Mouse (Mus musculus): ENCODE results near the gene Dnpep.
A peak's percentile ranks its signal among the peaks of the same experiment; 100 is the strongest.

Dnpep gene

DNA sequence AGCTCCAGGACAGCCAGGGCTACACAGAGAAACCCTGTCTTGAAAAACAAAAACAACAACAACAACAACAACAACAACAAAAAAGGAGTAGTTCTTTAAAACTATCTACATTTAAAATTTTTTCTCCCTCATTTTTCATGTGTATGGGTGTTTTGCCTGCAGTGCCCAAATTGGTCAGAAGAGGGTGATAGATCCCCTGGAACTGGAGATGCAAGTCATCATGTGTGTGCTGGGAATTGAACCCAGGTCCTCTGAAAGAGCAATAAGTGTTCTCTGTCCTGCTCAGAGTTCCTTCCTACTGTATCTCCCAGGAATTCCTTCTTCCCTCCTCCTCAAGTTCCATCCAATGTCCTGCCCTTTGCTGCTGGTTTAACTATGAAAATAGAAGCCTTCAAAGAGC is 9.7 kb upstream of the Dnpep start:
- no peak for DNase-seq (ENCODE audit: low spot score)

DNA sequence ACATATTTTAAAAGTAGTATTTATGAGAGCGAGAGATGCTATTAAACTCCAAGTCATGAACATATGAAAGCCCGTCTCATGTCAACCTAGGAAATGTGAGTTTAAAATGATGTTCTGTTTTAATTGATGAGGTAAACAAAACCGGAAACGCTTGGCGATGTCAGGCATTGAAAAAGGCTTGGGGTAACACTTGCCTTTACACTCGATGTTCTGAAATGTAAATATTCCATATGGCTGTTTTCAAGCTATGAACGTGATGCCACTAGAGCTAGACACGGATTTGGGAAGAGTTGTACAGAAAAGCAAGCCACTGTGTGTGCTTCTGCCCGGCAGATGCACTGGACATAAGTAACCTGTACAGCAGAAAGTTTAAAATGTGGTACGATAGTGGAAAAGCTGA is 1.4 kb upstream of the Dnpep start:
- DNase-seq (ENCODE audit: low spot score), result no peak

DNA sequence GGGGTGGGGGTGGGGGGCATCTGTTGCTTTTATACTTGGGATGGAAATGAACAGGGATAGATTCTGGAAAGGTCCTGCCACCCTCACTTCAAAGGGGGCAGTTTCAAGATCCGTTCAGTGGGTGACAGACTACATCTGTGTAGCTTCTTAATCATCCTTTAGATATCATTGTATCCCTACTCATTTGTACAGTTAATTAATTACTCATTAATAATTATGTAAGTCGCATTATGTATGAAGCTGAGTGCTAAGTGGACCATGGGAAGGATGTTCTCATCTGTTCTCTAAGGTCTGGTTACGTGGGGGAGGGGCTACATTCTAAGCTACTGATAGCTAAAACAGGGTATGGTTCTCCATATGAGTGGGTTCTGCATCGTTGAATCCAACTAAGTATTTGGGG is 946 bp upstream of the Dnpep start:
- no peak for DNase-seq (ENCODE audit: low spot score)

DNA sequence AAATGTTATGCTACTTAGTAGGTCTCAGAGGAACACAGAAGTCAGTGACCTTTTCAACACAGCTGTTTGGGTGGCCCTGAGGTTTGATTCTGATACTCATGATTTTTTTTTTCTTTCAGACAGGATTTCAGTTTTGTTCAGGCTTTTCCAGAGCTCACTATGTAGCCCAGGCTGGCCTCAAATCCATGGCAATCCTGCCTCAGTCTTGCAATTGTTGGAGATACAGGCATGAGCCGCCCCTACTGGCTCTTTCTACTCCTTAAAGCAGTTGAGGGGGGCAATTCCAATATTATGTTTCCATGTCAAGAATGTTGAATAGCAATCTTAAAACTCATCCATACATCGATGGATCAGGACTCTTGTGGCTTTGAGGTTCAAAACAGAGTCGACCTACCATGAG is 511 bp upstream of the Dnpep start:
- DNase-seq (ENCODE audit: low spot score), result no peak

DNA sequence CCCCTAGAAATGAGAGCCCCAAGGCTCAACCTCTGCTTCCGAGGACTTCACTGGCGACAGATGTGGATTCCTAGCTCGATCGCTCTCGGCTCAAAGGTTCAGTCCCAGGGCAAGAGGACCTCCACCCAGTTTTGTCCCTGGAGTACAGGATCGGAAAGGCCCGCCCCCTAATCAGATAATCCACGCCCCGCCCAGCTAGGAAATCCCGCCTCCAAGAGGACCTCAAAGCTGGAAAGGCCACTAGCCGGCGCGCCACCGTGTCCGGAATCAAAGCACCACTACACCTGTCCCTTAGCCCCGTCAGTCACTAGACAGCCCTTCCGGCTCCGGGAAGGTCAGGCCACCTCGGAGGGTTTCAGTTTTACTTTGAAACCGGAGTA is 939 bp downstream of the Dnpep start:
- peak; percentile 91 for DNase-seq (ENCODE audit: low spot score)

GRCm38 (mm10) chr1:75315456-75316365 is 2.1 kb downstream of the Dnpep start:
- no peak for DNase-seq (ENCODE audit: low spot score)

GRCm38 (mm10) chr1:75315011-75315410 is 2.8 kb downstream of the Dnpep start:
- DNase-seq (ENCODE audit: low spot score), result no peak

- no peak for DNase-seq (ENCODE audit: low spot score)
Observed at GRCm38 (mm10) chr1:75311694-75312093, 6.1 kb downstream of the Dnpep start.

DNA sequence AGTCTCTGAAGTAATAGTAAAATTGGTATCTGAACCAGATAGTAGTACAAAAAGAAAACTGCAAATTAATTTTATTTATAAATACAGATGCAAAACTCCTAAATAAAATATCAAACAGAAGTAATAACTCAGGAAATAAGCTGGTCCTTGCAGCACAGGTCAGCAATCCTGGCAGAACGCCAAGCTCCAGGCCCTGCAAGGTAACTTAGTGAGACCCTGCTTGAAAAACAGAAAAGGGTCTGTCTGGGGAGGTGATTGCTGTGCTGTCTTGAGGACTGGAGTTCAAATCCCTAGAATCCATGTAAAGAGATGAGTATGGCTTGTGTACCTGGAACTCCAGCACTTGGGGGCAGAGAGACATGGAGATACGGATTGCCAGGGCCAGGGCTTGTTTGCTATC is 13.1 kb downstream of the Dnpep start:
- no peak for DNase-seq (ENCODE audit: low spot score)

GRCm38 (mm10) chr1:75294294-75294693 is 23.5 kb downstream of the Dnpep start:
- no peak for DNase-seq (ENCODE audit: low spot score)

DNA sequence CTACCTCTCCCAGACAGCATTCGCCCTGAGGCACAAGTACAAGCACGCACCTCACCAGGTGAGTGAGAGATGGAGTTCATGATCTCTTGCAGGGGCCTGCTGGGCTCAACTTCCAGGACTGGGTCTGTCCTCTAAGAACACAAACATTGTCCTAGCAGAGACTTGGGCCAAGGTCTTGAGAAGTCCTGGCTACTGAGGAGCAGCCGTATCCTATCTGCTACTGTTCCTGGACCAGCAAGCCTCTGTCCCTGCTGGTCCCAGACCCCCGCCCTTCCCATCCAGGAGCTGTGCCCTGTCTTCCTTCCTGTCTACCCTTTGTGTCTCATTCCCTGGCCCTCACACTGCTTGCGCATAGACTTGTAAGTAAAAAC is 24.5 kb downstream of the Dnpep start:
- DNase-seq (ENCODE audit: low spot score), result no peak

DNA sequence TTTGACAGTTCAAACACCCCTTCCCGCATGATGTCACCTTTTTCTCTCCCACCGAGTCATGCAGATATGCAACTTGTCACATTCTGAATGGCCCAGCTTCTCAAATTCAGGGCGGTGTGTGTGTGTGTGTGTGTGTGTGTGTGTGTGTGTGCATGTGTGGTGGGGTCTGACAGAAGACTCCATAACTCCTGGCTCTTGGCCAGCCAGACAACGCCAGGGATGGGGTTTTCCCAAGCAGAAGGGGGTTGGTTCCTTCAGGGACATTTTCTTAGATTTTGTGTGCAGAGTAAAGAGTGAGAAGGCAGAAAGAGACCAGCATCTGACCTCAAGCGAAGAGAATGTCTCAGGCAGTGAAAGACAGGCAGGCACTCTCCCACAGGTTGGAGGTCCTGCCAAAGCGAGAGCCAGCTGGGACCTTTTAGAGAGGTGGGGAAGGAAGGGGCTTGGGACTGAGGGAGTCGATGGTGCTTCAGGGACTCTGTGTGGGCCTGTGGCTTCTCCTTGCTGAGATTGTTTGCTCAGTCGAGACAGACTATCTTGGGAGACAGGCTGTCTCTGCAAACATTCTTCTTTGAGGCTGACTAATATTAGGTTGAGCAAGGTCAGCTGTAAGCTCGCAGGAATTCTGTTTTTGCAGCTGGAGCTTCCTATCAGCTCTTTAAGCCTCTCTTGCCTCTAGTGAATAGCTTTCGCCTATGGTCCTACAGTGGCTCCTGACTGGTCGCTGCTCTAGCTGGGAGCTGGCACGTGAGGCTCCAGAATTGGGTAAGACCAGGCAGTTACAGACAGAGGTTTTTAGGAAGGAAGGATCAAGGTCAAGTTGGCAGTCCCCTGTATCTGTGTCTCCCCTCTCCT is 25.1 kb downstream of the Dnpep start:
- no peak for DNase-seq (ENCODE audit: low spot score)

GRCm38 (mm10) chr1:75291321-75291720 is 26.5 kb downstream of the Dnpep start:
- no peak for DNase-seq (ENCODE audit: low spot score)

- DNase-seq (ENCODE audit: low spot score), result no peak
Observed at GRCm38 (mm10) chr1:75290582-75290981, 27.2 kb downstream of the Dnpep start.

DNA sequence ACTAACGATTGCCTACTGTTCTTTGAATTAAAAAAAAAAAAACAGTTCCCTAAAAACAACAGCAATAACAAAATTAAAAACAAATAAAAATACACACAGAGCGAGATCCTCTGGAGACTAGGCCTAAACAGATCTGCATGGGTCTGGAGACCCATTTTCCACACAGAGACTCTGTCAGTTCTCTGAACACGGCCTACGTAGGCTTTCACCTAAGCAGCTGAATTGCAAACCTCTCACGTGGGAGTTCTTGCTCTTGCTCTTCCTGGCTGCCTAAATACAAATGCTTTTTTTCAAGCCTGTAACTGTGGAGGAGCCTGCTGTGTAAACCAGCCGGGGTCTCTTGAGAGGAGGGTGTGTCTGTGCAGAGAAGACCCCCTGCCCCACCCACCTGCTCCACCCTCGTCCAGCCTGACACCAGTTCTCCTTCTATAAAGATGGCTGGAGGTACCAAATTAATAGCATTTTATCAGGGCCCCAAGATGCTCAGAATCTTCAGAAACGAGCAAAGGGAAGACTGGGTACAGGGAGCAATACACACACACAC is 27.8 kb downstream of the Dnpep start:
- no peak for DNase-seq (ENCODE audit: low spot score)

- no peak for DNase-seq (ENCODE audit: low spot score)
Observed at GRCm38 (mm10) chr1:75289376-75289775, 28.4 kb downstream of the Dnpep start.

DNA sequence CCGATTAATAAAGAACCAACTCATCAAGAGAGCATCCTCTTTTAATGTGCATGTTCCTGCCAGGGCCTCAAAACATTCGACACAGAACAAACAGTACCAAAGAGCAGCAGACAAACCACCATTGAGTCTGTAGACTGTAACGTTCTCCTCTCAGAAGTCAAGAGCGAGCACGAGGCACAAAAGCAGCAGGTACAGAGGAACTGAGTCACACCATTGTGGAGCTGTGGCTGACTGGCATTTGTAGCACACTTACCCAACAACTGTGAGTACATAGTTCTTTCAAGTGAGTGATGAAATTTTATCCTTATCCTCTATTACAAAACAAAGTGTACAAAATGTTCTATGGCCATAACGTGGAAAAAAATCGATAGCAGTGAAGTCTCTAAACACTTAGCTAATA is 32.9 kb downstream of the Dnpep start:
- DNase-seq (ENCODE audit: low spot score), result peak; percentile 59

GRCm38 (mm10) chr1:75283017-75283416 is 34.8 kb downstream of the Dnpep start:
- DNase-seq (ENCODE audit: low spot score), result no peak

- no peak for DNase-seq (ENCODE audit: low spot score)
Observed at GRCm38 (mm10) chr1:75278228-75278627, 39.6 kb downstream of the Dnpep start, which contains the start of gene Resp18. TSS of gene Resp18 (minus strand) at chr1:75278415.

DNA sequence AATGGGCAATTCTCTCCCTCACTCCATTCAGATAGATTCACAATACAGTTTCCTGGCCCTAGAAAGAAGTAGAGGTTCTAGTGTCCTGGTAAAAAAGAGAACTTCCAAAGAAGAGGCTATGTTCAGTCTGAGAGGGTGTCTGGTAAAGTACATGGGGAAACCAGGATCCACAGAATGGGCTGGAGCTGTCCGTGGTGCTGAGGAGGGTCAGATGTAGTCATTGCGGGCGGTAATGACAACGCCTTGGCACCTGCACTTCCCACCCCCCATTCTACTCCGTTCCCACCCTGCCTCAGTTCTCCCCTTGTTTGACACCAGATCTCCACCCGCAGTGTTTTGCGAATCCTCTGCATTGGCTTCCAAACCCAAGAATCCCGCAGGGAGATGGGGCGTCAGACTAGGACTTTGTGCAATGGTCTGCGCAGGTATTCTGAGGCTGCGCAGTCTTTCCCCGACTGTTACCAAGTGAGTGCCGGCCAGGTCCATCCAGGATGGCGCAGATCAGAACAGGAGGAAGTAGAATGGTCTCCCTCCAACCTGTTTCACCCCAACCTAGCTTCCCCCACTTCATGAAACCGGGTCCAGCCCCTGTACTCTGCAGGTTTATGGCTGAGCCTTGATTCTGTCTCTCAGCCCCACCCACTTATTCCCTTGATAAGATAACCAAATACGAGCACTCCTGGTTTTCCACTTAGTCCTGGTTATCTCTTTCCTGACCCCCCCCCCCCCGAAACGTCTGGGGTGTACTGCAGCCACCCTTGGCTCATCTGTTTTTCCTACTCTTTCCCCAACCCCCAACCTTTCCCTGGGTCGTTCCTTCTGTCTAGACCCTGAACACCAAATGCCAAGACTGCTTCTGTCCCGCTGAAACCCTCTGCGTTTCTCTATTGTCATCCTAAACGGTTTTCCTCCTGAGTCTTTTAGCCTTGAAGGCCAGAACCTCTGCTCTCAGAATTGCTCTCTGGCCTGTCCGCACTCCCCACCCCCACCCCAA is 40.3 kb downstream of the Dnpep start:
- no peak for DNase-seq (ENCODE audit: low spot score)

DNA sequence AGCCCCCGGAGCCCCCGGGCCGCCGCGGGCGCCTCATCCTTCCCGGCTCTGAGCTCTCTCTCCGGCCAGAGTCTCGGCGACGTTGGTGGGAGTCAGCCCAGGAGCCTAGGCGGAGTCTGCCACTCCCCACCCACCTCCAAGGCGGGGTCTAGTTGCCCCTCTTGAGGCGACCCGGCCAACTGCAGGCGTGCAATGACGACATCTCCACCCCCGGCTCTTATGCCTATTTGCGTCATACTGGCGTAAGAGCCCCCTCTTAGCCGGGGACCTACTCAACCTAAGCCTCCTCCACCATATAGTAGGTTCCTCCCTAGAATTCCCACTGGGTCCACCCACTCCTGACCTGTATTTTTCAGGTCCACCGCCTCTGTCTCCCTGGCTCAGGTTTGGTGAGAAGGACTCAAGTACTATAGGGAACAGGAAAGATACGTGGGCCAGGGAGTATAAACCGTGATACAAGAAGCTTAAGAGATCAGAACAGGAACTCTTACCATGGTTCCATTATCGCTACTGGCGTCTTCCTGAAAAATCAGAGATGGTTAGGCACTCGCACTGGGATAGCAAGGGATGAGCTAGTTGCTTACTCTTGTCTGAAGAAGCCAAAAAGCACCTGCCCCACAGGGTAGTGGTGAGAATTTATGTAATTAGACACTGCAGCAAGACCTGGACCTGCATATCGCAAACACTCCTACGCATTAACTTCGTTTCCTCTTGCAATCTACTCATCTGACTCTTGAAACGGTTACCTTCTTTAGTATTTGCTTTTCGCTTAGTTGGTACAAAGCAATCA is 53.5 kb downstream of the Dnpep start, which contains the start of gene Ptprn:
TSS of gene Ptprn (minus strand) at position 412 of the 790 bp plus-strand sequence.
- no peak for DNase-seq (ENCODE audit: low spot score)
